8 mouse cellular contexts compared by ENCODE assay signal in the genomic region with DNA sequence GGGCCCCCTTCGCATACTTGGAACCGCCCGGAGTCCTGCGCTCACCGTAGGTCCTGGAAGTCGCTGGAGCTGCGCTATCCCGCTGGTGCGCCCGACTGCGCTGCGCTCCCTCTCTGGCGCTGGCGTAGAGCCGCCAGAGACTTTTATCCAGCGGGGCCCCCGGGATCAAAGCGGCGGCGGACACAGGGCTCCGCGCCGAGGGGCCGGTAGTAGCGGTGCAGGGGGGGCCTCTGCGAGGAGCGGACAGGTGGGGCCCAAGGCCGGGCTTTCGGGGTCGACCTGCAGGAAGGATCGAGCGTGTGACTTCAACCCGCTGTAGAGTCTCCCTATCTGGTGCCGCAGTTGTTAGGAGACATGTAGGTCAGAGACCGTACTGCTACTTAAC. TPM values are rescaled to one million over a fixed set of nuclear protein-coding genes. Genes with fewer than 3 reads are reported as not detected.
DNase-seq lines count a peak whose midpoint lies in the region; ATAC-seq and TF ChIP-seq lines count a peak whose summit lies in the region.

Notum (minus strand) TSS at position 100 of the 385 bp plus-strand sequence.

- no peak for ATAC-seq in heart, embryonic 13.5 days (ENCODE audit: extremely low read depth, insufficient number of reproducible peaks, low FRiP score, low TSS enrichment)
- ATAC-seq in forebrain, embryonic 13.5 days = no peak
- no peak for ATAC-seq in liver, embryonic 15.5 days (ENCODE audit: insufficient read depth)

- H3K9ac ChIP-seq in heart, embryonic 13.5 days = peak within 1 kb of the TSS; percentile 74
- peak within 1 kb of the TSS; percentile 30; the same call in 1 of the 2 replicates for H3K9ac ChIP-seq in forebrain, embryonic 13.5 days
- H3K9ac ChIP-seq in liver, embryonic 15.5 days = no peak within 1 kb of the TSS

- peak within 1 kb of the TSS; percentile 71 for H3K4me2 ChIP-seq in heart, embryonic 13.5 days
- peak within 1 kb of the TSS; percentile 64 for H3K4me2 ChIP-seq in forebrain, embryonic 13.5 days
- peak within 1 kb of the TSS; percentile 66 for H3K4me2 ChIP-seq in liver, embryonic 15.5 days

- H3K4me1 ChIP-seq in heart, embryonic 13.5 days = peaks cover 30% of the 10 kb centered on the region
- H3K4me1 ChIP-seq in E14TG2a.4 (replicated peaks; ENCODE audit: low read depth, low read length) = peaks cover 83% of the 10 kb centered on the region
- peaks cover 21% of the 10 kb centered on the region for H3K4me1 ChIP-seq in forebrain, embryonic 13.5 days
- peaks cover 25% of the 10 kb centered on the region for H3K4me1 ChIP-seq in liver, embryonic 15.5 days (replicated peaks)

- no peaks in the 10 kb centered on the region for H3K9me3 ChIP-seq in heart, embryonic 13.5 days
- no peaks in the 10 kb centered on the region for H3K9me3 ChIP-seq in E14TG2a.4 (ENCODE audit: low read length)
- no peaks in the 10 kb centered on the region for H3K9me3 ChIP-seq in forebrain, embryonic 13.5 days (replicated peaks)
- no peaks in the 10 kb centered on the region for H3K9me3 ChIP-seq in liver, embryonic 15.5 days (replicated peaks)

- peak within 1 kb of the TSS; percentile 56 for H3K4me3 ChIP-seq in heart, embryonic 13.5 days
- peak within 1 kb of the TSS; percentile 89 for H3K4me3 ChIP-seq in E14TG2a.4 (replicated peaks; ENCODE audit: low read length)
- H3K4me3 ChIP-seq in forebrain, embryonic 13.5 days = peak within 1 kb of the TSS; percentile 40
- peak within 1 kb of the TSS; percentile 45 for H3K4me3 ChIP-seq in liver, embryonic 15.5 days (replicated peaks)

- TF ChIP-seq CTCF in E14TG2a.4 (conservative IDR thresholded peaks at IDR 0.05; ENCODE audit: low read length) = no peak

- no peak for DNase-seq in heart, postnatal 4 days
- no peak for DNase-seq in frontal cortex, postnatal 10 days (ENCODE audit: low spot score in 2 of 2)
- no peak for DNase-seq in layer of hippocampus, postnatal 10 days (ENCODE audit: low spot score in 2 of 2)
- DNase-seq in urinary bladder, postnatal 14 days (ENCODE audit: low spot score) = no peak

- 1% methylated on average over 35 of the region's 35 CpGs for WGBS in heart, embryonic 13.5 days
- under 1% methylated on average over 35 of the region's 35 CpGs for WGBS in forebrain, embryonic 13.5 days
- 1% methylated on average over 35 of the region's 35 CpGs for WGBS in liver, embryonic 15.5 days (ENCODE audit: insufficient replicate concordance)

- no peak within 1 kb of the TSS for H3K27ac ChIP-seq in heart, embryonic 13.5 days (replicated peaks)
- H3K27ac ChIP-seq in forebrain, embryonic 13.5 days = no peak within 1 kb of the TSS
- no peak within 1 kb of the TSS for H3K27ac ChIP-seq in liver, embryonic 15.5 days (replicated peaks)

- peaks cover 93% of the 10 kb centered on the region for H3K27me3 ChIP-seq in heart, embryonic 13.5 days (replicated peaks)
- H3K27me3 ChIP-seq in E14TG2a.4 (ENCODE audit: insufficient read depth, low read length) = peaks cover 27% of the 10 kb centered on the region
- H3K27me3 ChIP-seq in forebrain, embryonic 13.5 days = peaks cover 86% of the 10 kb centered on the region
- peaks cover 98% of the 10 kb centered on the region for H3K27me3 ChIP-seq in liver, embryonic 15.5 days

- H3K36me3 ChIP-seq in heart, embryonic 13.5 days = no peaks in the 10 kb centered on the region
- peaks cover 29% of the 10 kb centered on the region for H3K36me3 ChIP-seq in E14TG2a.4 (ENCODE audit: insufficient read depth, low read length)
- no peaks in the 10 kb centered on the region for H3K36me3 ChIP-seq in forebrain, embryonic 13.5 days (ENCODE audit: poor library complexity, severe bottlenecking)
- no peaks in the 10 kb centered on the region for H3K36me3 ChIP-seq in liver, embryonic 15.5 days (replicated peaks)

RNA-seq across cellular contexts. Expression of gene Notum, which starts in this region (rescaled TPM):
- polyA plus RNA-seq in heart, embryonic 13.5 days (2015; fragmentation: Nextera tagmentation; extraction: Ambion mirVana) = 2.3 and 2.7 TPM in 2 replicates
- total RNA-seq in heart, postnatal 4 days (2021) = under 1 TPM; 0.16 to 0.26 TPM
- 0.15 and 0.29 TPM in 2 replicates for polyA plus RNA-seq in forebrain, embryonic 13.5 days (2015; fragmentation: Nextera tagmentation; extraction: Ambion mirVana)
- 0.33 and 0.40 TPM in 2 replicates for polyA plus RNA-seq in liver, embryonic 15.5 days (2015; fragmentation: Nextera tagmentation; extraction: Ambion mirVana)
- total RNA-seq in layer of hippocampus, postnatal 10 days (2021) = 1 to 10 TPM; 5.8 to 7.4 TPM

Comparison
In these comparisons a context has a peak if more than half of its experiments do, and no peak if none do; other contexts are left out.
1. RNA of gene Notum (total RNA-seq): 5.8 to 7.4 TPM in layer of hippocampus, postnatal 10 days; 0.16 to 0.26 TPM in heart, postnatal 4 days; every median in the first group is over 4 times any median in the second.
2. Peak in every context shown above with its lines, with median percentiles within 50 percentile points of each other: H3K4me2 ChIP-seq and H3K4me3 ChIP-seq.